10 mouse cellular contexts compared by ENCODE assay signal in the genomic region with DNA sequence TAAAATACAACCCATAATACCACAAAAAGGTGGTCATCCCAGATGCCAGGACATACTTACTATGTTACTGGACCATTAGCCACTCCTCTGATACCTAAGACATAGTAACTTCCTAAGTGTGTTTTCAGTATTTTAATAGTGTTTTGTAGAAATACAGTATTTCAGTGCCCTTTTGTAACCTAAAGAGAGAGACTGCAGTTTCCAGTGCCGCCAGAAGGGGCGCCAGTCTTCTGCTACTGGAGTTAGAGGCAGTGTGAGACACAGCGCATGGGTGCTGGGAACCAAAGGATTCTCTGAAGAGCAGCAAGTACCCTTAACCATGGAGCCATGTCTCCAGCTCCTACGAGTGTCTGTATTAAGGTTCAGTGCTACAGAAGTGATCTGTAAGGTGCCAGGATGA. TPM values are rescaled to one million over a fixed set of nuclear protein-coding genes. Genes with fewer than 3 reads are reported as not detected.
DNase-seq lines count a peak whose midpoint lies in the region; ATAC-seq and TF ChIP-seq lines count a peak whose summit lies in the region.
"Had no signal": no experiment of that assay in that cellular context is flagged by ENCODE, and none has a peak within 500 bp of the region (broad histone marks: within the 10 kb centered on the region; RNA-seq: fewer than 3 reads in every experiment).

No protein-coding gene starts in this region.

- no peak for TF ChIP-seq EP300 in CH12.LX (IDR thresholded peaks at IDR 0.05; ENCODE audit: low read length)

- no peak for ATAC-seq in forebrain, embryonic 13.5 days
- ATAC-seq: midbrain, embryonic 13.5 days had no signal

- dilution Hi-C loops in CH12.LX (cut with MboI; ENCODE audit: extremely low pct_ligation_motif_present, extremely low pct_unique_long_range_greater_than_20kb, low sequenced_read_pairs), result no loop called here

- 79% methylated on average over 4 of the region's 4 CpGs for WGBS in kidney, adult 2 months
- WGBS in forebrain, embryonic 13.5 days, result 63% methylated on average over 4 of the region's 4 CpGs

- H3K27ac ChIP-seq in kidney, adult 2 months (ENCODE audit: insufficient read depth, low read depth, low read length), result no peak overlapping the region
- no peak overlapping the region for H3K27ac ChIP-seq in CH12.LX (ENCODE audit: insufficient read depth, low read depth)
- H3K27ac ChIP-seq in embryonic fibroblast, embryonic 13.5 days (ENCODE audit: insufficient read depth, low read length), result peak overlapping the region; percentile 91; the same call in 1 of the 2 replicates
- H3K27ac ChIP-seq in forebrain, embryonic 13.5 days, result no peak overlapping the region
- H3K27ac ChIP-seq: midbrain, embryonic 13.5 days had no signal

- no peak for DNase-seq in kidney, adult 2 months
- DNase-seq in kidney, adult 9 months, result no peak
- DNase-seq in 3T3-L1 (ENCODE audit: low read depth, low spot score), result peak; percentile 49
- DNase-seq in CH12.LX (ENCODE audit: extremely low read depth), result peak; percentile 16
- DNase-seq in cerebellum, adult 11-12 months, result no peak
- DNase-seq: cerebellum, adult 9-10 months; kidney, adult 18-20 months had no signal

- no peak overlapping the region for H3K4me3 ChIP-seq in kidney, adult 2 months (ENCODE audit: insufficient read depth, low read depth, low read length)
- no peak overlapping the region for H3K4me3 ChIP-seq in CH12.LX (replicated peaks in 1 of 3; ENCODE audit: low read depth in 2 of 3, low read length in 2 of 3, poor library complexity in 1 of 3)
- H3K4me3 ChIP-seq in embryonic fibroblast, embryonic 13.5 days (ENCODE audit: insufficient read depth, low read length), result no peak overlapping the region
- H3K4me3 ChIP-seq in forebrain, embryonic 13.5 days, result no peak overlapping the region
- H3K4me3 ChIP-seq: midbrain, embryonic 13.5 days had no signal

- no peaks in the 10 kb centered on the region for H3K79me2 ChIP-seq in CH12.LX (replicated peaks; ENCODE audit: control insufficient read depth, extremely low read depth, insufficient read depth, poor library complexity, severe bottlenecking)

- no peak for TF ChIP-seq POLR2A in kidney, adult 2 months (IDR thresholded peaks at IDR 0.05; ENCODE audit: low read depth, low read length)
- TF ChIP-seq POLR2A in CH12.LX (IDR thresholded peaks at IDR 0.05; ENCODE audit: low read depth, low read length), result no peak
- TF ChIP-seq POLR2A in embryonic fibroblast, embryonic 13.5 days (IDR thresholded peaks at IDR 0.05; ENCODE audit: low read depth, low read length), result no peak

- H3K9me3 ChIP-seq in CH12.LX (replicated peaks; ENCODE audit: low read length), result peaks cover 4% of the 10 kb centered on the region
- no peaks in the 10 kb centered on the region for H3K9me3 ChIP-seq in forebrain, embryonic 13.5 days (replicated peaks)
- H3K9me3 ChIP-seq: midbrain, embryonic 13.5 days had no signal

- in situ Hi-C loops in CH12.LX (cut with MboI; ENCODE audit: low pct_ligation_motif_present, low pct_unique_long_range_greater_than_20kb, low sequenced_read_pairs), result loop anchor here (10.0 kb wide), 1 partner anchor 430 kb away; no protein-coding TSS in a partner anchor

- peak; percentile 33 for TF ChIP-seq CTCF in kidney, adult 2 months (conservative IDR thresholded peaks at IDR 0.05; ENCODE audit: insufficient read depth, insufficient read length, low read depth, low read length)
- TF ChIP-seq CTCF in CH12.LX (conservative IDR thresholded peaks at IDR 0.05 in 1 of 2, IDR thresholded peaks at IDR 0.05 in 1 of 2; ENCODE audit: low read depth in 2 of 2, low read length in 2 of 2), result peak; percentile 28 to 50; a peak in 3 of 4 replicates
- TF ChIP-seq CTCF in embryonic fibroblast, embryonic 13.5 days (IDR thresholded peaks at IDR 0.05; ENCODE audit: borderline replicate concordance, insufficient read depth, low read length), result peak; percentile 37; the same call in 1 of the 2 replicates

- no peak; the same call in none of the 2 replicates for TF ChIP-seq RAD21 in CH12.LX (IDR thresholded peaks at IDR 0.05; ENCODE audit: low read depth, low read length)

- no peaks in the 10 kb centered on the region for H3K27me3 ChIP-seq in kidney, adult 2 months (replicated peaks; ENCODE audit: control insufficient read depth, insufficient read depth, low read length)
- no peaks in the 10 kb centered on the region for H3K27me3 ChIP-seq in CH12.LX (replicated peaks)
- H3K27me3 ChIP-seq in forebrain, embryonic 13.5 days, result no peaks in the 10 kb centered on the region
- H3K27me3 ChIP-seq: midbrain, embryonic 13.5 days had no signal

- H3K4me2 ChIP-seq in CH12.LX (ENCODE audit: insufficient read depth, low read depth, poor library complexity, severe bottlenecking), result no peak overlapping the region
- no peak overlapping the region for H3K4me2 ChIP-seq in forebrain, embryonic 13.5 days
- H3K4me2 ChIP-seq: midbrain, embryonic 13.5 days had no signal

- H3K36me3 ChIP-seq in kidney, adult 2 months (ENCODE audit: control insufficient read depth, insufficient read depth, low read length), result no peaks in the 10 kb centered on the region
- H3K36me3 ChIP-seq in CH12.LX (replicated peaks in 1 of 2; ENCODE audit: control insufficient read depth in 1 of 2, insufficient read depth in 1 of 2, low read length in 1 of 2), result no peaks in the 10 kb centered on the region
- no peaks in the 10 kb centered on the region for H3K36me3 ChIP-seq in forebrain, embryonic 13.5 days (ENCODE audit: poor library complexity, severe bottlenecking)
- H3K36me3 ChIP-seq: midbrain, embryonic 13.5 days had no signal

- peaks cover 12% of the 10 kb centered on the region; the same call in 1 of the 2 replicates for H3K4me1 ChIP-seq in kidney, adult 2 months (ENCODE audit: control insufficient read depth, insufficient read depth, low read length)
- H3K4me1 ChIP-seq in CH12.LX (ENCODE audit: control insufficient read depth in 1 of 2, insufficient read depth in 2 of 2), result peaks cover 2 to 13% of the 10 kb centered on the region in 2 experiments; a peak in 2 of 4 replicates
- H3K4me1 ChIP-seq in embryonic fibroblast, embryonic 13.5 days (ENCODE audit: control insufficient read depth, insufficient read depth, low read length), result peaks cover 43% of the 10 kb centered on the region
- H3K4me1 ChIP-seq in forebrain, embryonic 13.5 days, result peaks cover 8% of the 10 kb centered on the region; the same call in 1 of the 2 replicates

- H3K9ac ChIP-seq in CH12.LX (ENCODE audit: insufficient read depth, low read depth), result no peak overlapping the region
- no peak overlapping the region for H3K9ac ChIP-seq in forebrain, embryonic 13.5 days
- H3K9ac ChIP-seq: midbrain, embryonic 13.5 days had no signal

TF ChIP-seq in CH12.LX, 34 proteins besides CTCF, POLR2A, EP300 and RAD21:
- no peak for TF ChIP-seq JUN (IDR thresholded peaks at IDR 0.05; ENCODE audit: insufficient read depth, low read depth, low read length)
- TF ChIP-seq PAX5 (IDR thresholded peaks at IDR 0.05; ENCODE audit: low read length), result no peak
- TF ChIP-seq SMC3 (IDR thresholded peaks at IDR 0.05; ENCODE audit: low read depth, low read length), result no peak
- TF ChIP-seq MAZ (IDR thresholded peaks at IDR 0.05; ENCODE audit: low read depth, low read length), result no peak
- no peak for TF ChIP-seq TCF12 (IDR thresholded peaks at IDR 0.05; ENCODE audit: low read depth, low read length)
- TF ChIP-seq NRF1 (IDR thresholded peaks at IDR 0.05; ENCODE audit: low read depth, low read length), result no peak
- no peak for TF ChIP-seq ETS1 (conservative IDR thresholded peaks at IDR 0.05; ENCODE audit: low read depth, low read length)
- no peak for TF ChIP-seq USF2 (conservative IDR thresholded peaks at IDR 0.05; ENCODE audit: low read depth, low read length)
- TF ChIP-seq ELF1 (IDR thresholded peaks at IDR 0.05; ENCODE audit: low read depth, low read length), result no peak
- TF ChIP-seq E2F4 (IDR thresholded peaks at IDR 0.05; ENCODE audit: insufficient replicate concordance, low read depth, low read length), result no peak
TF ChIP-seq in CH12.LX: peak in this region for 0.

RNA-seq across cellular contexts. Expression of a gene that starts 48.1 kb away (rescaled TPM):
- 26.8 and 33.9 TPM in 2 replicates for polyA plus RNA-seq in kidney, adult 2 months (2012; rRNA removed)
- total RNA-seq in CH12.LX (2012; rRNA removed) (0.13 and 0.34 TPM in 2 replicates), CH12.LX (2014; rRNA removed) (0.46 and 0.48 TPM in 2 replicates)
- 0.59 and 0.80 TPM in 2 replicates for polyA plus RNA-seq in CH12.LX (2012; ENCODE audit: insufficient read length, low read depth)
- 65.0 and 73.0 TPM in 2 replicates for polyA plus RNA-seq in embryonic fibroblast, embryonic 13.5 days (2011; ENCODE audit: insufficient read length, low read depth, missing spikeins)
- 2.8 and 2.9 TPM in 2 replicates for polyA plus RNA-seq in forebrain, embryonic 13.5 days (2015; fragmentation: Nextera tagmentation; extraction: Ambion mirVana)

Comparison
In these comparisons a context has a peak if more than half of its experiments do, and no peak if none do; other contexts are left out.
1. DNase-seq: peak in 3T3-L1 (single experiment) and CH12.LX (single experiment); none in kidney, adult 2 months (single experiment), kidney, adult 9 months (single experiment) and cerebellum, adult 11-12 months (single experiment).
2. Peak in every context shown above with its lines, with median percentiles within 50 percentile points of each other: CTCF ChIP-seq.